11 mouse cellular contexts compared by ENCODE assay signal in genomic region chr1:54830223-54830622, GRCm38 (mm10).
A peak's percentile ranks its signal among the peaks of the same experiment; 100 is the strongest.
DNase-seq lines count a peak whose midpoint lies in the region; TF ChIP-seq lines count a peak whose summit lies in the region.
"Had no signal": no experiment of that assay in that cellular context is flagged by ENCODE, and none has a peak within 500 bp of the region (broad histone marks: within the 10 kb centered on the region; RNA-seq: fewer than 3 reads in every experiment).

No protein-coding gene starts in this region.

- no peak overlapping the region for H3K27ac ChIP-seq in thymus, adult 2 months (ENCODE audit: control insufficient read depth, insufficient read depth, low read length)
- H3K27ac ChIP-seq: liver, embryonic 15.5 days had no signal

- 0 out of 2 replicates have a peak, but pooled peaks have one; percentile 6 for TF ChIP-seq POLR2A in lung, adult 2 months (IDR thresholded peaks at IDR 0.05; ENCODE audit: borderline replicate concordance, extremely low read depth, low read depth, low read length)
- no peak for TF ChIP-seq POLR2A in thymus, adult 2 months (IDR thresholded peaks at IDR 0.05; ENCODE audit: control insufficient read depth, extremely low read depth, insufficient read depth, low read length, poor library complexity)

- no peaks in the 10 kb centered on the region for H3K27me3 ChIP-seq in thymus, adult 2 months (ENCODE audit: control insufficient read depth, insufficient read depth, low read length)
- H3K27me3 ChIP-seq: liver, embryonic 15.5 days had no signal

- no peak for TF ChIP-seq CTCF in lung, adult 2 months (IDR thresholded peaks at IDR 0.05; ENCODE audit: insufficient read depth, low read length)
- TF ChIP-seq CTCF in thymus, adult 2 months (IDR thresholded peaks at IDR 0.05; ENCODE audit: borderline replicate concordance, control insufficient read depth, extremely low read depth, insufficient read depth, low read length, poor library complexity): no peak

- WGBS in lung, adult 2 months: 22% methylated on average over 6 of the region's 6 CpGs
- 89% methylated on average over 6 of the region's 6 CpGs for WGBS in thymus, adult 2 months

- H3K4me3 ChIP-seq in lung, adult 2 months (replicated peaks; ENCODE audit: extremely low read depth, low read depth, low read length): no peak overlapping the region
- H3K4me3 ChIP-seq in thymus, adult 2 months (ENCODE audit: control insufficient read depth, insufficient read depth, low read length): no peak overlapping the region
- H3K4me3 ChIP-seq: erythroblast, embryonic 14.5 days; liver, embryonic 15.5 days had no signal

- peaks cover 30% of the 10 kb centered on the region for H3K4me1 ChIP-seq in lung, adult 2 months (ENCODE audit: control insufficient read depth, insufficient read depth, low read length)
- H3K4me1 ChIP-seq in thymus, adult 2 months (replicated peaks; ENCODE audit: control insufficient read depth, insufficient read depth, low read length): no peaks in the 10 kb centered on the region; the same call in 1 of the 2 replicates

- peaks cover 11% of the 10 kb centered on the region for H3K36me3 ChIP-seq in thymus, adult 2 months (ENCODE audit: control insufficient read depth, insufficient read depth, low read length)
- H3K36me3 ChIP-seq: liver, embryonic 15.5 days had no signal

- intact Hi-C loops in heart, postnatal 25 days (cut with DNase I): loop anchor here (5.0 kb wide), 1 partner anchor 147 kb away; no protein-coding TSS in a partner anchor

- DNase-seq in adrenal gland, postnatal 10 days: peak; percentile 77
- DNase-seq in adrenal gland, adult 8-10 months: no peak
- peak; percentile 5 to 41 for DNase-seq in adrenal gland, postnatal 36 days
- peak; percentile 25 for DNase-seq in heart, postnatal 25 days (ENCODE audit: low spot score)
- peak; percentile 59 for DNase-seq in lung, adult 2 months
- no peak for DNase-seq in MN1 (ENCODE audit: low spot score)
- DNase-seq in thymus, postnatal 36 days: no peak
- DNase-seq in thymus, adult 2 months: no peak
- DNase-seq: right cerebral cortex, postnatal 25 days had no signal

Comparison
In these comparisons a context has a peak if more than half of its experiments do, and no peak if none do; other contexts are left out.
1. DNase-seq: peak in adrenal gland, postnatal 10 days (single experiment), adrenal gland, postnatal 36 days (2 of 2), heart, postnatal 25 days (single experiment) and lung, adult 2 months (single experiment); none in adrenal gland, adult 8-10 months (single experiment), MN1 (single experiment), thymus, postnatal 36 days (0 of 2) and thymus, adult 2 months (single experiment).